Mouse (Mus musculus) E14TG2a.4 (cell line): ENCODE measurements around the gene Akap13.

Experiments
- CTCF ChIP-seq: conservative IDR thresholded peaks from 2 replicates; pipeline ENCODE4 v1.5.1; 2014; ENCODE audit warnings: low read length
- POU5F1 ChIP-seq: IDR thresholded peaks from 2 replicates; pipeline ENCODE4 v1.6.1; 2014; ENCODE audit warnings: low read length, borderline replicate concordance

DNA sequence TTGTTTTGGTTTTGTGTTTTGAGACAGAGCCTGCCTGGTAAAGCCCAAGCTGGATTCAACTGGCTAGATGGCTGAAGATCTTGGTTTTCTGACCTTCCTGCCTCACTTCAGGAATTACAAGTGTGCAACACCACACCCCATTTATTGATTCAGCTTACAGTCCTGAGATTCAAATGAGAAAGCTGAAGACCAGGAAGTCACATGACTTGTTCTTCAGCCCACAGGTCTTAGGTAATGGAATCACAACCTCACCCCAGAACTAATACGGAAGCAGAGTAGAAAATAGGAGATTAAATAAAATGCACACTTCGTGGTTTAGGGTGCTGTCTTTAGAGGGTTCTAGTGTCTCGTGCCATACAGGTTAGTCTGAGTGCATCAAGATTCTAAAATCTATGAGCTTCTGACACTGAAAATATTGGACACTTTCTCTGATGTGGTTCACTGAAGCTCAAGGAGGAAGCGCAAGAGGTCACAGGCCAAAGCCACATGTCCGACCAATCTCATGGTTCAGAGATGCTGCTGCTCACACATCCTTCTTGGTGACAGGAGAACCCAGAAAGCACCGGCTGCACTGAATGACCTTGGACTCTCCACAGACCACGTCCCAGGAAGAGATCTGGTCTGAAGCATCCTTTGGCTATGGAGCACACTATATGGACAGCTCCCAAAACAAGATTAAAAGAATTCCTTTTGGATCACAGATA, 39.3 kb upstream of the Akap13 start:
- TF ChIP-seq CTCF (no peak), POU5F1 (no peak)
